Mouse (Mus musculus) ES-E14 (cell line): ENCODE results near the gene Gna12.

Experiments used
- HCFC1 ChIP-seq: IDR thresholded peaks from 2 replicates; pipeline ENCODE4 v1.6.1; 2012; ENCODE audit warnings: low read length, inconsistent platforms, borderline replicate concordance; ENCODE audit not compliant: insufficient read depth
- MAFK ChIP-seq: IDR thresholded peaks from 2 replicates; pipeline ENCODE4 v1.6.1; 2014; ENCODE audit warnings: mild to moderate bottlenecking, low read depth, low read length, inconsistent platforms; ENCODE audit not compliant: insufficient read depth
- ZC3H11A ChIP-seq: IDR thresholded peaks from 2 replicates; pipeline ENCODE4 v1.6.1; 2012; ENCODE audit warnings: low read depth, mild to moderate bottlenecking, inconsistent platforms, low read length, borderline replicate concordance
- ZNF384 ChIP-seq: IDR thresholded peaks from 2 replicates; pipeline ENCODE4 v1.6.1; 2012; ENCODE audit warnings: low read depth, low read length, inconsistent platforms

- TF ChIP-seq ZNF384 = no peak
- TF ChIP-seq HCFC1 = no peak
- no peak for TF ChIP-seq ZC3H11A
- TF ChIP-seq MAFK = no peak
These were observed 55.1 kb downstream of the Gna12 start for GRCm38 (mm10) chr5:140775111-140775510.
